Mouse (Mus musculus): ENCODE measurements around the gene Ugt1a9. TPM values are rescaled to one million over a fixed set of nuclear protein-coding genes. Genes with fewer than 3 reads are reported as not detected.
"Not testable (repeated sequence)": the region's sequence is repeated elsewhere in the genome, so short reads cannot be mapped to it uniquely, and the experiment has no call there.

The Ugt1a9 gene
- polyA plus RNA-seq (2016; fragmentation: Nextera tagmentation; extraction: Ambion mirVana), result not detected in 2 replicates

GRCm38 (mm10) chr1:88070495-88070894 lies at the start of gene Ugt1a9:
Gene Ugt1a9, plus strand, starts transcription at chr1:88070800.
- WGBS, result 73% methylated on average over 2 of the region's 2 CpGs

GRCm38 (mm10) chr1:88025244-88025643 lies 45.4 kb upstream of the Ugt1a9 start:
- H3K4me3 ChIP-seq; H3K4me1 ChIP-seq; H3K27me3 ChIP-seq (ENCODE audit: insufficient read depth, poor library complexity, severe bottlenecking); H3K36me3 ChIP-seq; DNase-seq (ENCODE audit: low spot score); H3K27ac ChIP-seq; H3K9me3 ChIP-seq: not testable (repeated sequence)
- WGBS, result 74% methylated on average over 3 of the region's 3 CpGs

More at GRCm38 (mm10) chr1:88070495-88070894, at the start of gene Ugt1a9:
- Histone ChIP-seq H3K4me1 (no peaks in the 10 kb centered on the region), H3K9me3 (no peaks in the 10 kb centered on the region), H3K36me3 (no peaks in the 10 kb centered on the region), H3K27ac (no peak within 1 kb of the TSS), H3K4me3 (no peak within 1 kb of the TSS), H3K27me3 (ENCODE audit: insufficient read depth, poor library complexity, severe bottlenecking) (no peaks in the 10 kb centered on the region)
- no peak for DNase-seq (ENCODE audit: low spot score)

- DNase-seq (ENCODE audit: low spot score); H3K36me3 ChIP-seq; H3K27me3 ChIP-seq (ENCODE audit: insufficient read depth, poor library complexity, severe bottlenecking); H3K4me1 ChIP-seq; H3K4me3 ChIP-seq; H3K9me3 ChIP-seq; H3K27ac ChIP-seq: not testable (repeated sequence)
- WGBS, result 62% methylated on average over 1 of the region's 2 CpGs
Measured at GRCm38 (mm10) chr1:88043044-88043443, 27.6 kb upstream of the Ugt1a9 start.

- H3K4me3 ChIP-seq; DNase-seq (ENCODE audit: low spot score); H3K4me1 ChIP-seq; H3K36me3 ChIP-seq; H3K27me3 ChIP-seq (ENCODE audit: insufficient read depth, poor library complexity, severe bottlenecking); H3K27ac ChIP-seq; H3K9me3 ChIP-seq: not testable (repeated sequence)
- 66% methylated on average over 4 of the region's 5 CpGs for WGBS
Measured at GRCm38 (mm10) chr1:88044832-88045437, 25.7 kb upstream of the Ugt1a9 start.

- not testable (repeated sequence) for H3K4me1 ChIP-seq; DNase-seq (ENCODE audit: low spot score); H3K4me3 ChIP-seq; H3K27me3 ChIP-seq (ENCODE audit: insufficient read depth, poor library complexity, severe bottlenecking); H3K9me3 ChIP-seq; H3K27ac ChIP-seq; H3K36me3 ChIP-seq
- 78% methylated on average over 2 of the region's 2 CpGs for WGBS
Measured at GRCm38 (mm10) chr1:88047408-88047807, 23.2 kb upstream of the Ugt1a9 start.

GRCm38 (mm10) chr1:88055088-88055487 lies 15.5 kb upstream of the Ugt1a9 start, which contains the start of gene Ugt1a10:
Gene Ugt1a10, plus strand, starts transcription at chr1:88055388.
- Histone ChIP-seq H3K36me3 (no peaks in the 10 kb centered on the region), H3K4me1 (no peaks in the 10 kb centered on the region), H3K27ac (no peak within 1 kb of the TSS), H3K9me3 (no peaks in the 10 kb centered on the region), H3K4me3 (no peak within 1 kb of the TSS), H3K27me3 (ENCODE audit: insufficient read depth, poor library complexity, severe bottlenecking) (no peaks in the 10 kb centered on the region)
- no peak for DNase-seq (ENCODE audit: low spot score)
- WGBS, result 61% methylated on average over 1 of the region's 1 CpGs

- not testable (repeated sequence) for DNase-seq (ENCODE audit: low spot score); H3K9me3 ChIP-seq; H3K27ac ChIP-seq; H3K27me3 ChIP-seq (ENCODE audit: insufficient read depth, poor library complexity, severe bottlenecking); H3K4me3 ChIP-seq; H3K4me1 ChIP-seq; H3K36me3 ChIP-seq
- 63% methylated on average over 1 of the region's 2 CpGs for WGBS
Measured at GRCm38 (mm10) chr1:88066472-88067102, 4.0 kb upstream of the Ugt1a9 start.

GRCm38 (mm10) chr1:88070902-88071301 lies 302 bp downstream of the Ugt1a9 start:
- WGBS, result 77% methylated on average over 4 of the region's 4 CpGs
- H3K4me1 ChIP-seq, result no peaks in the 10 kb centered on the region
- no peak overlapping the region for H3K4me3 ChIP-seq
- H3K27me3 ChIP-seq (ENCODE audit: insufficient read depth, poor library complexity, severe bottlenecking), result no peaks in the 10 kb centered on the region
- H3K9me3 ChIP-seq, result no peaks in the 10 kb centered on the region
- H3K27ac ChIP-seq, result no peak overlapping the region
- no peaks in the 10 kb centered on the region for H3K36me3 ChIP-seq
- no peak for DNase-seq (ENCODE audit: low spot score)

- WGBS, result 78% methylated on average over 2 of the region's 2 CpGs
- DNase-seq (ENCODE audit: low spot score), result no peak
- H3K36me3 ChIP-seq, result no peaks in the 10 kb centered on the region
- no peak overlapping the region for H3K4me3 ChIP-seq
- H3K27me3 ChIP-seq (ENCODE audit: insufficient read depth, poor library complexity, severe bottlenecking), result no peaks in the 10 kb centered on the region
- H3K27ac ChIP-seq, result no peak overlapping the region
- H3K4me1 ChIP-seq, result no peaks in the 10 kb centered on the region
- H3K9me3 ChIP-seq, result no peaks in the 10 kb centered on the region
Measured at GRCm38 (mm10) chr1:88074471-88074870, 3.9 kb downstream of the Ugt1a9 start.

- H3K27me3 ChIP-seq (ENCODE audit: insufficient read depth, poor library complexity, severe bottlenecking), result no peaks in the 10 kb centered on the region
- H3K9me3 ChIP-seq, result no peaks in the 10 kb centered on the region
- no peak for DNase-seq (ENCODE audit: low spot score)
- H3K36me3 ChIP-seq, result no peaks in the 10 kb centered on the region
- H3K4me3 ChIP-seq, result no peak overlapping the region
- H3K4me1 ChIP-seq, result no peaks in the 10 kb centered on the region
- H3K27ac ChIP-seq, result no peak overlapping the region
- 84% methylated on average over 1 of the region's 1 CpGs for WGBS
Measured at GRCm38 (mm10) chr1:88077128-88077527, 6.5 kb downstream of the Ugt1a9 start.

GRCm38 (mm10) chr1:88081670-88082069 lies 11.1 kb downstream of the Ugt1a9 start:
- Histone ChIP-seq H3K4me1 (no peaks in the 10 kb centered on the region), H3K36me3 (no peaks in the 10 kb centered on the region), H3K9me3 (no peaks in the 10 kb centered on the region), H3K4me3 (no peak overlapping the region), H3K27me3 (ENCODE audit: insufficient read depth, poor library complexity, severe bottlenecking) (no peaks in the 10 kb centered on the region), H3K27ac (no peak overlapping the region)
- WGBS, result 87% methylated on average over 1 of the region's 1 CpGs
- no peak for DNase-seq (ENCODE audit: low spot score)

GRCm38 (mm10) chr1:88086125-88086524 lies 15.5 kb downstream of the Ugt1a9 start:
- Histone ChIP-seq H3K27me3 (ENCODE audit: insufficient read depth, poor library complexity, severe bottlenecking) (no peaks in the 10 kb centered on the region), H3K4me1 (no peaks in the 10 kb centered on the region), H3K36me3 (no peaks in the 10 kb centered on the region), H3K27ac (no peak overlapping the region), H3K9me3 (no peaks in the 10 kb centered on the region), H3K4me3 (no peak overlapping the region)
- WGBS, result 60% methylated on average over 1 of the region's 1 CpGs
- no peak for DNase-seq (ENCODE audit: low spot score)

- H3K4me1 ChIP-seq, result no peaks in the 10 kb centered on the region
- DNase-seq (ENCODE audit: low spot score), result no peak
- H3K27me3 ChIP-seq (ENCODE audit: insufficient read depth, poor library complexity, severe bottlenecking), result no peaks in the 10 kb centered on the region
- H3K27ac ChIP-seq, result no peak within 1 kb of the TSS
- H3K9me3 ChIP-seq, result no peaks in the 10 kb centered on the region
- H3K36me3 ChIP-seq, result no peaks in the 10 kb centered on the region
- WGBS, result 73% methylated on average over 3 of the region's 3 CpGs
- H3K4me3 ChIP-seq, result no peak within 1 kb of the TSS
Measured at GRCm38 (mm10) chr1:88087513-88087912, 16.9 kb downstream of the Ugt1a9 start, which contains the start of gene Ugt1a8. Gene Ugt1a8, plus strand, starts transcription at chr1:88087813.
